Mouse (Mus musculus) kidney, postnatal 10 days (tissue): ENCODE measurements at regions not wholly inside any gene's neighbourhood (a gene's known extent, or its start where the extent isn't known, plus 50 kb on each side); places are given as distances from the start of the nearest gene placed in this dataset.

Source experiments
- DNase-seq: peaks from one replicate; pipeline ENCODE4 v3.0.0; 2021; ENCODE audit warnings: mixed read lengths

GRCm38 (mm10) chr19:44626261-44626660 is 63.6 kb downstream of the Hif1an start:
- no peak for DNase-seq

- no peak for DNase-seq
These were observed 67.1 kb downstream of the Hif1an start for GRCm38 (mm10) chr19:44629705-44630104.

GRCm38 (mm10) chr19:44631356-44632007 is 68.8 kb downstream of the Hif1an start:
- peak; percentile 19 for DNase-seq

- no peak for DNase-seq
These were observed 74.6 kb downstream of the Hif1an start for GRCm38 (mm10) chr19:44637145-44637719.

GRCm38 (mm10) chr19:44640021-44640420 is 77.4 kb downstream of the Hif1an start:
- DNase-seq, result peak; percentile 27

GRCm38 (mm10) chr19:44640551-44640950 is 77.9 kb downstream of the Hif1an start:
- DNase-seq, result no peak

GRCm38 (mm10) chr19:44642294-44642693 is 79.6 kb downstream of the Hif1an start:
- no peak for DNase-seq

- no peak for DNase-seq
These were observed 81.7 kb downstream of the Hif1an start for GRCm38 (mm10) chr19:44644376-44644775.

GRCm38 (mm10) chr19:44644929-44645328 is 82.3 kb downstream of the Hif1an start:
- no peak for DNase-seq

GRCm38 (mm10) chr19:44646548-44646947 is 83.9 kb downstream of the Hif1an start:
- no peak for DNase-seq

GRCm38 (mm10) chr19:44649206-44649605 is 86.6 kb downstream of the Hif1an start:
- no peak for DNase-seq

- no peak for DNase-seq
These were observed 88.2 kb downstream of the Hif1an start for GRCm38 (mm10) chr19:44650841-44651240.

- DNase-seq, result peak; percentile 43
These were observed 89.0 kb downstream of the Hif1an start for GRCm38 (mm10) chr19:44651605-44652004.

GRCm38 (mm10) chr19:44655719-44656118 is 93.1 kb downstream of the Hif1an start:
- peak; percentile 82 for DNase-seq

- no peak for DNase-seq
These were observed 96.5 kb upstream of the Pax2 start for GRCm38 (mm10) chr19:44659316-44659715.

- DNase-seq, result peak; percentile 19
These were observed 86.3 kb upstream of the Pax2 start for GRCm38 (mm10) chr19:44669535-44669958.

- DNase-seq, result no peak
These were observed 81.1 kb upstream of the Pax2 start for GRCm38 (mm10) chr19:44674621-44675245.

- peak; percentile 30 for DNase-seq
These were observed 79.2 kb upstream of the Pax2 start for GRCm38 (mm10) chr19:44676555-44677120.

- no peak for DNase-seq
These were observed 78.5 kb upstream of the Pax2 start for GRCm38 (mm10) chr19:44677295-44677694.

- no peak for DNase-seq
These were observed 77.2 kb upstream of the Pax2 start for GRCm38 (mm10) chr19:44678686-44679085.

- no peak for DNase-seq
These were observed 74.2 kb upstream of the Pax2 start for GRCm38 (mm10) chr19:44681675-44682074.

- no peak for DNase-seq
These were observed 72.7 kb upstream of the Pax2 start for GRCm38 (mm10) chr19:44683191-44683590.

- peak; percentile 59 for DNase-seq
These were observed 71.8 kb upstream of the Pax2 start for GRCm38 (mm10) chr19:44684061-44684514.

- DNase-seq, result no peak
These were observed 69.8 kb upstream of the Pax2 start for GRCm38 (mm10) chr19:44686061-44686460.
